Mouse (Mus musculus) hindbrain, embryonic 13.5 days (tissue): ENCODE data around the gene Hoxa1. TPM values are rescaled to one million over a fixed set of nuclear protein-coding genes. Genes with fewer than 3 reads are reported as not detected.

ENCODE experiments used
- ATAC-seq: fragments of 200-750 bp; cut with Nextera tagmentation; 2 replicates; pipeline ENCODE4 v1.8.0; 2017; ENCODE audit warnings: moderate TSS enrichment; ENCODE audit not compliant: low FRiP score
- H3K27ac ChIP-seq: fragments of 300-500 bp; sonication (generic); 2 replicates; pipeline ENCODE4 v1.5.1; 2015; ENCODE audit warnings: inconsistent platforms, mild to moderate bottlenecking, moderate library complexity
- H3K27me3 ChIP-seq: fragments of 300-500 bp; sonication (generic); 2 replicates; pipeline ENCODE4 v1.6.1; 2015; ENCODE audit warnings: mild to moderate bottlenecking, inconsistent platforms
- H3K36me3 ChIP-seq: fragments of 300-500 bp; sonication (generic); 2 replicates; pipeline ENCODE4 v1.6.1; 2015; ENCODE audit warnings: mild to moderate bottlenecking, inconsistent platforms
- H3K4me1 ChIP-seq: fragments of 300-500 bp; sonication (generic); replicated peaks from 2 replicates; pipeline ENCODE4 v1.6.1; 2015; ENCODE audit warnings: inconsistent platforms
- H3K4me2 ChIP-seq: fragments of 300-500 bp; sonication (generic); 2 replicates; pipeline ENCODE4 v1.6.1; 2015; ENCODE audit warnings: inconsistent platforms, mild to moderate bottlenecking, moderate library complexity
- H3K4me3 ChIP-seq: fragments of 300-500 bp; sonication (generic); 2 replicates; pipeline ENCODE4 v1.5.1; 2015; ENCODE audit warnings: mild to moderate bottlenecking, inconsistent platforms
- H3K9ac ChIP-seq: fragments of 300-500 bp; sonication (generic); 2 replicates; pipeline ENCODE4 v1.6.1; 2015; ENCODE audit warnings: mild to moderate bottlenecking, inconsistent platforms
- H3K9me3 ChIP-seq: fragments of 300-500 bp; sonication (generic); 2 replicates; pipeline ENCODE4 v1.6.1; 2016; ENCODE audit warnings: inconsistent platforms
- WGBS: fragments of 180-500 bp; shearing (Covaris S2); methylation state at CpG from one replicate; pipeline ENCODE4 v1.1.7; 2015; 5-methylcytosine and 5-hydroxymethylcytosine counted together
- polyA plus RNA-seq: library from polyadenylated mRNA; unstranded; fragments of >200 nt; fragmentation: Nextera tagmentation; extraction: Ambion mirVana; gene quantifications from 2 replicates; pipeline ENCODE4 v1.2.1, GENCODE M21; 2015

Hoxa1 gene
- polyA plus RNA-seq, 1 experiment from 2014 or later = 2.0 TPM

DNA sequence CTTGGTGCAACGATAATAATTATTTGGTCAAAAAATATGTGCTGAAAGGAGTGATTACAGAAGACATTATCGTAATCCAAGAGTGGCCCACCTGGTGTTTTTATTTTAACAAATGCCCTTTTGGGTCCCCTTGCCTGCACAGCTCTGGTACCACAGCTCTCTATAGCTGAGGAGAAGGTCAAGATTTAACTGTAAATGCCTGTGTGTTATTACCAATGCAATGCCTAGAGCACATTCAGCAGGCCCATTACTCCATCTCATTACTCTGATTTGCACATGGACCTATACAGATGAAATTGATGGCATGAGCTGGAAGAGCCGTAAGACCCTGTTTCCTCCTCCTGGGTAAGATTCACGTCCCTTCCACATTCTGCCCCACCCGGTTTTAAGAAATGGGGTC is 19.0 kb downstream of the Hoxa1 start:
- Histone ChIP-seq H3K9ac (no peak overlapping the region), H3K27me3 (no peaks in the 10 kb centered on the region), H3K4me1 (peaks cover 14% of the 10 kb centered on the region), H3K27ac (peak overlapping the region; percentile 35; the same call in 1 of the 2 replicates), H3K4me3 (no peak overlapping the region), H3K36me3 (no peaks in the 10 kb centered on the region), H3K9me3 (no peaks in the 10 kb centered on the region), H3K4me2 (no peak overlapping the region)
- 67% methylated on average over 5 of the region's 5 CpGs for WGBS
- ATAC-seq = no peak

DNA sequence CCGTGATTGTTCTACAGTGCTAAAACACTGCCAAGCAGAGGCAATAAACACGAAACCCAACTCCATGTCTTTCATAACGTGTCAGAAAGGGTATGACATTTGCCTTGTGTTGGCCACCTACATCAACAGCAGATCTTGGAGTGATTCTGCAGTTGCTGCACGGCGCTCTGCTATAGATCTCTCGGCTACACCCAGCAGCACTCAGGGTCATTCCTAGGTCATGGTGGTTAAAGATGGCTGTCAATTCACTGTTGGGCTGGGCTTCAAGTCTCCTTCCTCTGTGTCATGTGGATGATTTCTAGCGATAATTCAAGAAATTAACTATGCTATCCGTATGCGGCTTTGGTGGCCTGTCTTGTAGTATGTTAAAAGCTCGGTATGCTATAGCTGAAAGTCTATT is 19.5 kb downstream of the Hoxa1 start:
- 54% methylated on average over 10 of the region's 10 CpGs for WGBS
- Histone ChIP-seq H3K9ac (no peak overlapping the region), H3K4me3 (no peak overlapping the region), H3K36me3 (no peaks in the 10 kb centered on the region), H3K27me3 (no peaks in the 10 kb centered on the region), H3K27ac (0 out of 2 replicates have a peak overlapping the region, but pooled peaks have one; percentile 35), H3K4me1 (peaks cover 14% of the 10 kb centered on the region), H3K9me3 (no peaks in the 10 kb centered on the region), H3K4me2 (no peak overlapping the region)
- ATAC-seq = no peak; the same call in 1 of the 2 replicates

DNA sequence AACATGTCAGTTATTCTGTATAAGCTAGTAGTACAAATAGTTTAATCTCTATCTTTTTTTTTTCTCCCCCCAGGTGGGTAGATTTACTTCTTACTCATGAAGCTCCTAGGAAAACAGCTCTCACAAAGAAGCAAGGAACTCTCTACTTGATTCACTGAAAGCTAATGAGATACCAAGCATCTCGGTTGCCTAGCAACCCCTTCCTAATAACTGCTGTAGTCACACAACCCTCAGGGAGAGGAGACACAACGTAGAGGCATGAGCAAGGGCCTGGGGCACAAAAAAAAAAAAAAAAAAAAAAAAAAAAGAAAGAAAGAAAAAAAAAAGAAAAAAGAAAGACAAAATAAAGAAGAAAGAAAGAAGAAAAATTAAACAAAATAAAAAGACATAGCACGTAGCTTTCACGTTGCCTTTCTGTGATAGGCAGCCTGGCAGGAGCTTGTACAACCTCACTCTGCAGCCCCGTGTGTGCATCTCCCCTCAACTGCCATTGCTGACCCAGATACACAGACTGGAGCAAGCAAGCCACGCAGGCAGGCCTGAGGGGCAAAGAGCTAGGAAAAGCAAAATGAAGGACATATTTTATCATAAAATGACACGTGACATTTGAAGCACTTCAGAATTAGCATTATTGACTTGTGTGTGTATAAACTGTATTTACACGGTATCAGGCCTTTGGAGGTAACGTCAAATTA is 20.1 kb downstream of the Hoxa1 start:
- ATAC-seq = 0 out of 2 replicates have a peak, but pooled peaks have one; percentile 61
- peaks cover 14% of the 10 kb centered on the region for H3K4me1 ChIP-seq
- no peak overlapping the region for H3K4me2 ChIP-seq
- H3K4me3 ChIP-seq = no peak overlapping the region
- H3K27ac ChIP-seq = 0 out of 2 replicates have a peak overlapping the region, but pooled peaks have one; percentile 48
- no peaks in the 10 kb centered on the region for H3K27me3 ChIP-seq
- H3K9ac ChIP-seq = no peak overlapping the region
- WGBS = 45% methylated on average over 9 of the region's 9 CpGs
- H3K36me3 ChIP-seq = no peaks in the 10 kb centered on the region
- H3K9me3 ChIP-seq = no peaks in the 10 kb centered on the region

DNA sequence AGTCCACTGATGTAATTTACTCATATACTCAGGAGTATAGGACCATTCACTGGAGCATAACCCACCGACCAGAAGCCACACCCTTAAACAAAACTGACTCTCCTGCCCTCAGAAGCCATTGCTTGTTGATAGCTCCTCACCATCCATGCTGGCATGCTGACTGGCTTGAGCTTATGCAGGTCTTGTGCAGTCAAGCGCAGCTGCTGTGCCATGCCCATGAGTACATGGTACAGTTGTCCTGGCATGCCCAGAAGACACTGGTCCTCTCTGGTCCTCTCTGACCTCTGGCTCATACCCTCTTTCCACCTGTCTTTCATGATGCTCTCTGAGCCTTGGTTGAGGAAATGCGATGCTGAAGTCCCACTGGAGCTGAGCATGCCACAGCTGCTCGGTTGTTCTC is 34.4 kb downstream of the Hoxa1 start:
- WGBS = 88% methylated on average over 4 of the region's 4 CpGs
- Histone ChIP-seq H3K27ac (no peak overlapping the region), H3K4me1 (peaks cover 17% of the 10 kb centered on the region), H3K4me2 (no peak overlapping the region), H3K36me3 (no peaks in the 10 kb centered on the region), H3K4me3 (no peak overlapping the region), H3K27me3 (no peaks in the 10 kb centered on the region), H3K9ac (no peak overlapping the region), H3K9me3 (0 out of 2 replicates have a peak, but pooled peaks cover 3% of the 10 kb centered on the region)
- ATAC-seq = no peak

- Histone ChIP-seq H3K9ac (no peak overlapping the region), H3K27ac (no peak overlapping the region), H3K4me2 (no peak overlapping the region), H3K36me3 (no peaks in the 10 kb centered on the region), H3K4me1 (peaks cover 27% of the 10 kb centered on the region), H3K9me3 (no peaks in the 10 kb centered on the region), H3K4me3 (no peak overlapping the region), H3K27me3 (no peaks in the 10 kb centered on the region)
- 63% methylated on average over 3 of the region's 3 CpGs for WGBS
- no peak for ATAC-seq
Observed at GRCm38 (mm10) chr6:52121173-52121572, 36.9 kb downstream of the Hoxa1 start.

GRCm38 (mm10) chr6:52118903-52119635 is 39.0 kb downstream of the Hoxa1 start:
- peaks cover 32% of the 10 kb centered on the region for H3K4me1 ChIP-seq
- H3K36me3 ChIP-seq = no peaks in the 10 kb centered on the region
- no peak overlapping the region for H3K4me3 ChIP-seq
- no peaks in the 10 kb centered on the region for H3K27me3 ChIP-seq
- ATAC-seq = peak; percentile 79
- WGBS = 10% methylated on average over 6 of the region's 6 CpGs
- H3K27ac ChIP-seq = peak overlapping the region; percentile 81
- H3K9me3 ChIP-seq = no peaks in the 10 kb centered on the region
- H3K9ac ChIP-seq = 0 out of 2 replicates have a peak overlapping the region, but pooled peaks have one; percentile 26
- no peak overlapping the region for H3K4me2 ChIP-seq

GRCm38 (mm10) chr6:52115899-52116298 is 42.2 kb downstream of the Hoxa1 start:
- H3K27ac ChIP-seq = no peak overlapping the region
- H3K36me3 ChIP-seq = no peaks in the 10 kb centered on the region
- no peak overlapping the region for H3K4me3 ChIP-seq
- H3K4me1 ChIP-seq = peaks cover 32% of the 10 kb centered on the region
- ATAC-seq = no peak
- H3K4me2 ChIP-seq = no peak overlapping the region
- H3K9me3 ChIP-seq = no peaks in the 10 kb centered on the region
- H3K9ac ChIP-seq = no peak overlapping the region
- 15% methylated on average over 5 of the region's 5 CpGs for WGBS
- H3K27me3 ChIP-seq = no peaks in the 10 kb centered on the region

GRCm38 (mm10) chr6:52111846-52112245 is 46.3 kb downstream of the Hoxa1 start:
- Histone ChIP-seq H3K4me3 (no peak overlapping the region), H3K9me3 (no peaks in the 10 kb centered on the region), H3K36me3 (no peaks in the 10 kb centered on the region), H3K4me1 (peaks cover 11% of the 10 kb centered on the region; the same call in 1 of the 2 replicates), H3K27ac (no peak overlapping the region), H3K9ac (no peak overlapping the region), H3K27me3 (no peaks in the 10 kb centered on the region), H3K4me2 (no peak overlapping the region)
- ATAC-seq = no peak
- WGBS = 83% methylated on average over 4 of the region's 4 CpGs

DNA sequence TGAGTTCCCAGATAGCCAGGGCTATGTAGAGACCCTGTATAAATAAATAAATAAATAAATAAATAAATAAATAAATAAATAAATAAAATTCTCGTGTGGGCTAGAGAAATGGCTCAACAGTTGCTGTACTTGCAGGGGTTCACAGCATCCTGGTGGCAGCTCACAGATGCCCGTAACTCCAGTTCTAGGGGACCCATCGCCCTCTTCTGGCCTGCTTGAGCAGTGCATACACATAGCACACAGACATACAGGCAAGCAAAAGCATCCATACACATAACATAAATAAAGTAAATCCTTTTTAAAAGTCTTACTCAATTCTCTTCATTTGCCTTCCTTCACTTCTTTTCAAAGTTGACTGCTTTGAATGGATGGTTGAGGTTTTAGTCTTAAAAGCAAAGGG is 50.7 kb downstream of the Hoxa1 start:
- no peak for ATAC-seq
- H3K4me3 ChIP-seq = no peak overlapping the region
- H3K9me3 ChIP-seq = no peaks in the 10 kb centered on the region
- H3K4me1 ChIP-seq = peaks cover 6% of the 10 kb centered on the region
- H3K27ac ChIP-seq = no peak overlapping the region
- H3K9ac ChIP-seq = no peak overlapping the region
- 94% methylated on average over 3 of the region's 3 CpGs for WGBS
- H3K36me3 ChIP-seq = no peaks in the 10 kb centered on the region
- no peaks in the 10 kb centered on the region for H3K27me3 ChIP-seq
- H3K4me2 ChIP-seq = no peak overlapping the region

DNA sequence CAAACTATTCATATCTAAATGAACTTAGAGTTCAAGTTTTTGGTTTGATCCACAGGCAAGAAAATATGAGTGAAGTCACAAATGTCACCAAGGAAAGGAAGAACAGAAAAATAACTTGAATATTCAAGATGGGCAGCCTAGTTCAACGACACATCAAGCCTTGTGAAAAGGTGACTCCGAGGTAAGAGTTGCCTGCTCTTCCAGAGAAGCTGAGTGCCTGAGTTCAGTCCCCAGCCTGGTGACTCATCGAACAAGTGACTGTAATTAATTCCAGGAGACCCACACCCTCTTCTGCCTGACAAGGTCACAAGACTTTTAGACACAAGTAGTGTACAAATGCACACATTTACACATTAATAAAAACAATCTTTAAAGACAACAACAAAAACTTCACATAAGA is 51.4 kb downstream of the Hoxa1 start:
- Histone ChIP-seq H3K36me3 (no peaks in the 10 kb centered on the region), H3K9me3 (no peaks in the 10 kb centered on the region), H3K4me2 (no peak overlapping the region), H3K27me3 (no peaks in the 10 kb centered on the region), H3K9ac (no peak overlapping the region), H3K4me3 (no peak overlapping the region), H3K27ac (no peak overlapping the region), H3K4me1 (peaks cover 10% of the 10 kb centered on the region)
- no peak for ATAC-seq
- WGBS = 39% methylated on average over 3 of the region's 3 CpGs

- Histone ChIP-seq H3K36me3 (no peaks in the 10 kb centered on the region), H3K4me1 (peaks cover 15% of the 10 kb centered on the region), H3K9me3 (no peaks in the 10 kb centered on the region), H3K4me3 (no peak overlapping the region), H3K9ac (no peak overlapping the region), H3K27me3 (no peaks in the 10 kb centered on the region), H3K4me2 (no peak overlapping the region), H3K27ac (no peak overlapping the region)
- ATAC-seq = no peak
- WGBS = 15% methylated on average over 3 of the region's 3 CpGs
Observed at GRCm38 (mm10) chr6:52106178-52106577, 51.9 kb downstream of the Hoxa1 start.
